Mouse (Mus musculus) spleen, adult 2 months (tissue): Measurements from ENCODE around the gene Gm37240.

Experiments
- CTCF ChIP-seq: fragments of 200-500 bp; IDR thresholded peaks from 2 replicates; pipeline ENCODE4 v1.5.1; 2011; ENCODE audit warnings: mild to moderate bottlenecking, inconsistent platforms; ENCODE audit not compliant: insufficient read depth, insufficient read length, insufficient replicate concordance; ENCODE audit errors: extremely low read depth
- POLR2A ChIP-seq: fragments of 200-500 bp; IDR thresholded peaks from 2 replicates; pipeline ENCODE4 v1.6.1; 2011; ENCODE audit warnings: low read depth, low read length, inconsistent platforms

- TF ChIP-seq CTCF: no peak
- no peak for TF ChIP-seq POLR2A
These were observed 778.1 kb downstream of the Gm37240 start for GRCm38 (mm10) chr3:85109221-85109620.
